Mouse (Mus musculus) heart, adult 11 months (tissue): ENCODE measurements around the gene Mrfap1.

Experiments used
- DNase-seq: peaks from one replicate; pipeline ENCODE4 v3.0.0; 2022

The Mrfap1 gene

DNA sequence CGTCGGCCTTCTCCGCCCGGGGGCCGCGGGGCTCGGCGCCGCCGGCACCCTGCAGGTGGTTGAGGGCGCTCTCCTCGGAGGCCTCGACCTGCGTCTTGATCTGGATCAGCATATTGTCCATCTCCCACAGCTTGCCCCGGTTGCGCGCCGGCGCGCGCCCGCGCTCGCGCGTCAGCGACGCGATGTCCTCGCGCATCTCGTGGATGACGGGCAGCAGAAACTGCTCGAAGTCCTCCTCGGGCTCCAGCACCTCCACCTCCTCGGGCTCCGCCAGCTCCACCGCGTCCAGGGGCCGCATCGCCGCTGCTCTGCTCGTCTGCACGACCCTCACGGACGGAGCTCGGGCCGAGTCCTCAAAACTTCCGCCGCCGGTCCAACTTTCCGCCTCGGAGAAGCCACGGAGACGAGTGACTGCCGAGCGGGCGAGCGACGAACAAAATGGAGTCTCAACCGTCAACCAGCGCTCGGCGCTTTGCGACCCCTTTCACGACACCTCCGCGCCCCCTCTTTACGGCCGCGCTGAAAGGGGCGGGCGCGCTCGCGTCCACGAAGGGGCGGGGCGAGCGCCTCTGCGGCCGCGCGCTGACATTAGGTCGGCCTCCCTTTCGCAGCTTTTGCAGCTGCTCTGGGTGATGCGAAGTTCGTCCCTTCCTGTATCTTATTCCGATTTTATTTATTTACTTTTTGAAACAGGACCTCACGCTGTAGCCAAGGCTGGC is at the start of gene Mrfap1:
Mrfap1 (minus strand) TSS at position 477 of the 719 bp plus-strand sequence.
- DNase-seq, result peak; percentile 99

DNA sequence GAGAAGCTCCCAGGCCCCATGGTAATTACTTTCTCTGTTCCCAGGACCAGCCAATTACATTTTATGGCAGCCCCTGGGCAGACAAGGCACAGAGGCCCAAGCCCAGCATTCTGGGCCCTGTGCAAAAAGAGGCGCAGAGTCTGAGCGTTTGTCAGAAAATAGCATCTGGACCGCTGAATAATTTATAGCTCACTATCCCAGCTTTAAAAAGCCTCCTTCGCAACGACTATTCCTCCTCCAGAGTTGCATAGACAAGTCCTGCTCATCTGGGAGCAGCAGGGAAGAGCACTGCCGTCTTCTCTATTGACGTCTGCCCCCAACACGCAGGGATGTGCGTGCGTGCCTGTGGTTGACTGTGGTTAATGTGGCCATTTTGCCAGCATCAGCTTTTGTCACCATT is 47.9 kb upstream of the Mrfap1 start:
- DNase-seq, result no peak

DNA sequence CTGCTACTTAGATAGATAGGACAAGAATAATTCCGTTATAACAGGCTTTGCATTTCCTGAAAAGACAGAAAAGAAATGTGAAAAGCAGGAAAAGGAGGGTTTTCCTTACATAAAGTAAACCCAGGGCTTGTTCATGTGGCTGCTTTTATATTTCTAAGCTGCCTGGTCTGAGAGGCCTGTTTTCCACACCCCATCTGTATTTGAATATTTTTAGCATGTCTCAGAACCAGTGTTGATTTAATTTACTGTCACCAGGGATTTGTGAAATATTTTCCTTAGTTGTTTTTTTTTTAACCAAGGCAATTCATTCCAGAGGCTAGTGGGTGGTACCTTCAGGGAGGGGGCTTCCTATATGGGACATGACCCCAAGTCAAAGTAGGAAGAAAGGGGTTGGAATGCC is 45.1 kb upstream of the Mrfap1 start:
- DNase-seq, result no peak

DNA sequence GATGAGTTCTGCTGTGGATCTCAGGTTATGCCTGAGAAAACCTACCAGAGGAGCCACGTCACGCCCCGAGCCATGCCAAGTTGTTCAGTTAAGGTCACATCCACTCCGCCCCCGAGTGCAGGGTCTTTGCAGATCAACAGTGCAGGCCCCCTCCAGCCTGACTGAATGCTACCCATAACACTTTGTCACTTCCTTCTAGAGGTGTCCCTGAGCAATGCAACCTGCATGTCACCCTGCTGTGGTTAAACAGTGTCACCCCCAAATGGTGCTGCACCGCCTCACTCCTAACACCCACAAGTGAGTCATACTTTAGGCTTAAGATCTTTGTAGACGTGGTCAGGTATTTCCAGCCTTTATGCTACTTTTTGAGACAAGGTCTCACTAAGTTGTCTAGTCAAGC is 43.5 kb upstream of the Mrfap1 start:
- no peak for DNase-seq

DNA sequence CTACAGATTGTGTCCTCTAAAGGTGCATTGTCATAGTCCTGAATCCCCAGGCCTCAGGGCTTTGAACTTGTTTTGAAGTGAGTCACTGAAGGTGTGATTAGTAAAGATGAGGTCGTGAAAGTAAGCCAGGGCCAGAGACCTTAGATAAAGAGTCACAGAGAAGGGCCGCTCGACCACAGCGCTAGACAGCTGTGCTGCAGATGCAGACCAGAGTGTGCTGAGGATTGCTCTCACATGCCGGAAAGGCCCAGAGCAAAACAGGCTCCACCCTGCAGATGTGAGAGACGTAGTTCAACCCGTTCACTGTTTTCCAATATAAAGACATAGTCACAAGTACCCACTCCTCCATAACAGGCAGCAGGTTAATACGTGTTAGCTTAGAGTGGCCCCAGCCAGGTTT is 43.0 kb upstream of the Mrfap1 start:
- DNase-seq, result no peak

DNA sequence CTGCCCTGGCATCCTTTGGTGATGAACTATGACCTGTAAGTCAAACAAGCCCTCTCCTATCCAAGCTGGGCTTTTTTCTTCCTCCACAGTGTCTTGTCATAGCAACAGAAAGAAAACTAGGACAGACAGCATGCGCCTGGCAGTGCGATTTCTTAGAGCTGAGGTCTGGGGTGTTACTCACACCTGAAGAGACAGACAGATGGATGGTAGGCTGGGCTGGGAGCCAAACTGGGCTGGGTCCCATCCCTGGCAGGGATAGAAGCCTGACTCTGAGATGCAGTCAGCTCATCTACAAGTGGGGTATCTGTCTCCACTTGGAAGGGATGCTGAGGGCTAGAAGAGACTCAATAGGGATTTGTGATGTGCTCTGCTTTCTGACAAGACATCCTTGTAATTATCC is 42.5 kb upstream of the Mrfap1 start:
- DNase-seq, result no peak

DNA sequence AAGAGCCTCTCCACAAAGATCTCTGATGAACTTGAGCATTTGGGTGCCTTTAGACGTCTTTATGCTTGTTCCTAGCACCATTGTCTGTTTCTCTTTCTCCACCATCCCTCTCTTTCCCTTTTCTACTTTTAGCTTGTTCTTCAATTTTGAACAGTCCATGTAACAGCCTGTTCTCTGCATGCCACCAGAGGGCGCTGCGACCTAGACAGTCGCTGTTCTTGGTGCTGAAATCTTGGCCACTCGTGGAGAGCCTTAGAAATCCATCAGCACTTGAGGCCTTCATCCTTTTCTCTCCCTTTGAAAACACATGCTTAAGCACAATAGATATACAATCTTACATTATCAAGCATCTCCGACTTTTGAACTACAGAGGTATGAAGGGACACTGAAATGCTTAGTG is 39.4 kb upstream of the Mrfap1 start:
- DNase-seq, result no peak

DNA sequence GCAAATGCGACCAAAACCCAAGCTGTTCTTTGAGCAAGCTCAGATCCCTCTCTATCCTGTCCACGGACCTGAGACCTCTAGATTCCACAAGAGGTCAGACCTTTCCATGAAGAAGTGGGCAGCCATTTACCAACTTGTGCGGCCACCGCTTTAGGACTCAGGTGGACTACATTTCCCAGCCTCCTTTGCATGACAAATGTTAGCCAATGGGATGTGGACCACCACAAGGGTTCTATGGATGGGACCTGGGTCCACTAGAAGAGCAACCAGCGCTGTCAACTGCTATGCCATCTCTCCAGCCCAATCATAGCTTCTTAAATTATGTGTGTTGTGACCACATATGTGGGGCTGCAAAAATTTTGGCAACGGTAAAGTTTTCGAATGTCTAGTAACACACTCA is 34.7 kb upstream of the Mrfap1 start:
- no peak for DNase-seq

DNA sequence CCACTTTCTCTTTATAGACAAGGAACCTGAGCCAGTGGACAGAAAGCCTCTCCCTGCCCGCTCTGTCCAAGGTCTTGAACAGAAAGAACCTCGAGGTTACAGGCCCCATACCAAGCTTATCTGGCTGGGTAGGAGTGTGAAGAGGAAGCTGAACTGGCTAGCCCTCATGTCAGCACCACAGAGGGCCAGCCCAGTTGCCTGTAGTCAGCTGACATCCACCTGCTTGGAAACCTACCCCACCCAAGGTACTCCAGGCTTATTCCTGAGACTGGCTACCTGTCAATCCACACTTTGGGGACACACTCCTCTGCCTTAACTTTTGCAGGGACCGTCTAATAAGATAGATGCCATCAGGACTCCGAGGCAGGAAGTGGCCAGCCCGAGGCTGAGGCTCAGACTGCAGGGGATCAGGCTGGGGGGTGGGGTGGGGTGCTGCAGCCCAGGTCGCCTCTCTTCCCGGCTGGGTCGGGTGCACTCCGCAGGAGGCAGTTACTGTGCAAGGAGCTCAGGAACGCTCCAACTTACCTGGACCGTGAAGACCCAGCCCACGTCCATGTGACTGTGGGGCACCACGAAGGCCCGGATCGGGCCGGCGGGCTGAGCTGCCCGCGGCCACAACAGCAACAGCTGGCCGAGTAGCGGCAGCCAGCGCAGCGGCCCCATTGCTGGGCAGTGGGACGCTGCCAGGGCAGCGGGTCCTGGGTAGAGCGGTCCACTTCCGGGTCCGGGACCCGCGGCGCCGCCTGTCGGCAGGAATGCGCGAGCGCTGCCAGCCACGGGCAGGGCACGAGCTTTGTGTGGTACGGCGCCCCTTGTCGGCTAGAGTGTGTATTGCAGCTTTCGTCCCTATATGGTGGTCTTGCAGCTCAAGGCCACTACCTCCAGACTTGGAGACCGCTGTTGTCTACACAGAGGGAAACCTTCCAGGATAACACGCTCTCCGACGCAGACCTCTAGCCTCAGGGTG is 33.6 kb upstream of the Mrfap1 start, which contains the start of gene Man2b2:
Man2b2 (minus strand) TSS at position 741 of the 967 bp plus-strand sequence.
- DNase-seq, result peak; percentile 99

DNA sequence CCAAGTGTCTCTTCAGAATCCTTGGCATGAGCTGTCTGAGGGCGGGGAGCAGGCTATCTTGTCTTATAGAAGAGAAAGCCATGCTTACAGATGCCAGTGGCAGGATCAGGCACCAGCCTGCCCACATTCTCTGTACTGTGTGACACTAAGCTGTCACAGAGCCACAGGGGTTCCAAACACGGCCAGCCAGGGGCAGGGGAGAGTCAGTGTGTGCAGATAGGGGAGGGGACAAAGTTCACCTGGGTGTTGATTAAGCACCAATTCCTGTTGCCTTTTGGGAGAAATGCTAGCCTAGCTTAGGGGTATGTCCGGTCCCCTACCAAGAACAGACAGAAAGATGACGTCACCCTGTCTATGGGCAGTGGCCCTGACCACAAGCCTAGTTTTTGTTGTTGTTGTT is 32.5 kb upstream of the Mrfap1 start:
- peak; percentile 88 for DNase-seq

DNA sequence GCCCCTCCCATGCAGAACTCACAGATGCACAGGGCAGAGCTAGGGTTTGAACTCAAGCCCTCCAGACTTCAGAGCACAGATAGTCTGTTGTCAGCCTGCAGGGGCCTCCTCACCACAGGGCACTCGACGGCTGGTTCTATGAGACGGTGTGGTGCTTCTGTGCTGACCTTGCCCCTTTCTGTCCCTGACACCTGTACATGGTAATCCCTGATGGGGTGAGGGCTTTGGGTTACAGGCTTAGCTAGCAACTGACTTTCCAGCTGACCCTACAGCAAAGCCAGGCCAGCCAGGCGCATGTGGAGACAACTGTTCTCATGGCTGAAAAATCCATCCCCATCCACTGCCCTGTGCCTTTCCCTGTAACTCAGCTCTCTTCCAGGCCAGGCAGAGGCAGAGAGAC is 26.3 kb upstream of the Mrfap1 start:
- DNase-seq, result no peak

DNA sequence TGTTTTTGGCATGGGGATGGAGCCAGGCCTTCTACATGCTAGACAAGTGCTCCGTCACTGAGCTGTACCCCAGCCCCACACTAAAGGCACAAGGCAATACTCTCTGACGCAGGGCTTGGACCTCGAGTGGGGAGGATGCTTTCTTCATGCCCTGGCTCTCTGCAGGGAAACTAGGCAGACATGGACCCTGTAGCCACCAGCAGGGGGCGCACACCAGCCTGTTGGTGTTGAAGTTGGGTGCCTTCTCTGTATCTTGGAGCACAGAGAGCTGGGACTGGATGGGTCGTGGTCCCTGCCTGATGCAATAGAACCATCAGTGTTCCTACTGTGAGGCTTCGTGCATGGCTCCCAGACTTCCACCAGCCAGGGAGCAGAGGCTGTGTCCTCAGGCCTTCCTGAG is 23.6 kb upstream of the Mrfap1 start:
- peak; percentile 89 for DNase-seq

DNA sequence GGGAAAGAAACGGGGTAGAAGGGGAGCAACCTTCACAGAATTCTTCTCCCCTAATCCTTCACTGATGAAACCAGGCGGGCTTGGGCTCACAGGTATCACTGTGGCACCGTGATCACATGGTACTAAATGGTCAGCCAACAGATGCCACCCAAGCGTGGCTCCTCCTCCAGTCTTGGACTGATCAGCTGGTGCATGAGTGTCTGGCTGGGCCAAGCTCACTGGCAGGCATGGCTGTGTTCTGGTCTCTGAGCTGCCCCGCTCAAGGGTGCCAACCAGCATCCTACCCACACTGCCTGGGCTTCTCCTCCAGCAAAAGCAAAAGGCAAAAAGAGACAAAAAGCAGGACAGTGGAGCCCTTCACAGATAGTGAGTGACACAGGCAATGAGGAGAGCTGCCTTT is 23.2 kb upstream of the Mrfap1 start:
- peak; percentile 88 for DNase-seq

DNA sequence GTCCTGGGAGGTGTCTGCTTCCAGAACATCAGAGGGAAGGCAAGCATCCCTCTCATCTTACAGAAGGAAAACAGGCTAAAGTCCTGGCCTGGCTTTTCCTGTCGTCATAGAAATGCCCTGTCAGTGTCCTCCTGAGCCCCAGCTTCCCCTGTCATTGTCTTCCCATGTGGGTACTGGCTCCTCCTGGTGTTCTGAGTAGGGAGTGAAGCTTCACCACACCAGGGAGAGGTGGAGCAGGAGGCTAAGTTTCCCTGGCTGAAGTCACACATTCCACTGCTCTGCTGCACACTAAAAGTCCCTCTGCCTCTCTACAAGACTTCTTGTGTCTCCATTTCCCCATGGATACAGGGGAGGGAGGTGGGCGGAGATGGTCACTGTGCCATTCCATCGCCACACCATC is 21.2 kb upstream of the Mrfap1 start:
- DNase-seq, result peak; percentile 80

DNA sequence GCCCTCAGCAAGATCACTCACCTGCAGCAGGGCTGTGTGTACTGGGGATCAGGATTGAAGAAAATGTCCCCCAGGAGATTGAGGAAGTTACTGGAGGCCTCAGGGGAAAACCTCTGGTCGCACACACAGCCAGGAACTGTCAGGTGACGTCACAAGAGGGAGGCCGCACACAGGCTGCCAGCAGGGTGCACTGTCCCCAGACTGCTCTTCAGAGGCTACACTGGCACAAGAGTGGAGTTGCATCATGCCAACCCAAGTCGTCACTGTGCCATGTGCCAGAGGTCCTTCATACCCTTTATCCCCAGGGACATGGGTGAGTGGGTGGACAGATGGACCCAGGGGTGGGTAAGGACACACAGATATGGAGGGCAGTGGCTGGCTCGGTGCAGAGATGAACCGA is 18.0 kb upstream of the Mrfap1 start:
- DNase-seq, result peak; percentile 92

DNA sequence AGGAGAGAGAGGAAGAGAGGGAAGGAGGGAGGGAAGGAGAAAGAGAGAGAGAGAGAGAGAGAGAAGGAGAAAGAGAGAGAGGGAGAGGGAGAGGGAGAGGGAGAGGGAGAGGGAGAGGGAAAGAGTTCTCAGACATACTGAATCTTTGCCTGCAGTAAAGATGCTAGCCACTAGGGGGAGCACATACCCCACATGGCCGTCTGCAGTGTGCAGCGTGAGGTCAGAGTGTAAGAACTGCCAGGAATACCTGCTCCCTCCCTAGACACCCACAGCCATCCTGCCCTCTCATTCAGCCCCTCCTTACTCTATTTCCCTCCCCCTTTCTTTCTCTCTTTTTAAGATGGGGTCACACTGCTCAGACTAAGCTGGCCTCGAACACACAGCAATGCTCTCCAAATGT is 14.8 kb upstream of the Mrfap1 start:
- peak; percentile 92 for DNase-seq

DNA sequence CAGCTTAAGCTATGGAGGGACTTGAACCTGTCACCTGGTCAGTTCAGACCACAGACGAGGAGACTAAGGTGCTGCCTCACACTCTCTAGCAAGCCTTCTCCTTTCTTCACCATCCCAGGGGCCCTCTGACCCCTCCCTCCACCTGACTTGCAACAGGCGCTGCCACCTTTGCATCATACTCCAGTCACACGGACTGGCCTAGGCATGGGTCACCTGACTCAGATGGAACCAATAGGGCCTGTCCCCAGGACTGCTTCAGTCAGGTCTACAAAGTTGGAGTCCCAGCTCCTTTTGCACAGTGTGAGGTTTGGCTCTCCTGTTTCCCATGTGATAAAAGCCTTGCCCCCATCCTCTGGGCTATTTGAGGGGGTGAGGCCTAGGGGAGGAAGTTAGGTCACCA is 14.1 kb upstream of the Mrfap1 start:
- DNase-seq, result no peak

DNA sequence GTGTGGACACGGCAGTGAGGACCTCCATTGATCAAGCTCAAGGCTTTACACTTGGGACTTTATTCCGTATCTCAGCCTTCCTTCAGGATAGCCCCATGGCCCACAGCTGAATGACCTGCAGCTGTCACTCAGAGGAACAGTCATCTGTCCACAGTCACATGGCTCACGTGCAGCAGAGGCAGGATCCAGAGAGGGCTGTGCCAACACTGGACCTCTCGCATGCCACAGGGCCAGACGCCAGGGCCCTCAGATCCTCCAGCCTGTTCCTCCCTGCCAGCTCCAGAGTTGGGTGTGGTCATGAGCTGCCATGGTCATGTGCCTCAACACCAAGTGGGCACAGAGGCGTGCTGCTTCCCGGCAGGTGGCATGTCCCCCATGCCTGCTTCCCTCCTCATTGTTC is 12.6 kb upstream of the Mrfap1 start:
- peak; percentile 96 for DNase-seq

DNA sequence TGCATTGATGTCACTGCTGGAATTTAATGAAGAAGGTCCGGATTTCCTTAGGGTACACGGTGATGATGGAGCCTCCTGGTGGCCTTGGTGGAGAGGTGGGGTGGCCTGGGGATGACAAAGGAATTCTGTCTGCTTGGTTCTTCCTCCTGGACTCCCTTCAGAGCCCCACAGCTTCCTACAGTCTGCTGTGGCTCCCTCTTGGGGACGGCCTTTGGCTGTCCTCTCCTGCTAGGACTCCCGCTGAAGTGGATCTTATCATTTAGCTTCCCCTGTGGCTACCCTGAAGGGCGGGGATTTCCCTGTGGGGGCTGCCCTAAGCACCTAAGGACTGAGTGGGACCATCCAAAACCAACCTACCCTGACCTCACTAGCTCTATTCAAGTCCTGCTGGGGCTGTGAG is 10.5 kb upstream of the Mrfap1 start:
- peak; percentile 94 for DNase-seq

DNA sequence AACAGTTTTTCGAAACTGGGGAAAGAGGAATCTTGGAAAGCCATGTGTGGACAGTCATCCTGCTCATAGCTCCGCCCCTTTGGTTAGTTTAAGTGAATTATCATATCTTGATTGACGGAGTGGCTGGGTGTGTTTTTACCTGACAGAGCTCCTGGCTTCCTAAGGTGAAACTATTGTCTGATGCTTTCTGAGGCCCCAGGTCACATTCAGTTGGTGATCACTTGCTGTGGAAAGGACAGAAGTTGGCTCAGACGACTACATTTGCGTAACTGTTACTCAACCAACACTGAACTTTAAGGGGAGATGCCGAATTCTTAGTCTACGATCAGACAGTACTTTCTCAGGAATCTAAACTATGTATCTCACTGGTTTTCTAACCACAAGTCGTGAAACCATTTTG is 719 bp upstream of the Mrfap1 start:
- peak; percentile 88 for DNase-seq

DNA sequence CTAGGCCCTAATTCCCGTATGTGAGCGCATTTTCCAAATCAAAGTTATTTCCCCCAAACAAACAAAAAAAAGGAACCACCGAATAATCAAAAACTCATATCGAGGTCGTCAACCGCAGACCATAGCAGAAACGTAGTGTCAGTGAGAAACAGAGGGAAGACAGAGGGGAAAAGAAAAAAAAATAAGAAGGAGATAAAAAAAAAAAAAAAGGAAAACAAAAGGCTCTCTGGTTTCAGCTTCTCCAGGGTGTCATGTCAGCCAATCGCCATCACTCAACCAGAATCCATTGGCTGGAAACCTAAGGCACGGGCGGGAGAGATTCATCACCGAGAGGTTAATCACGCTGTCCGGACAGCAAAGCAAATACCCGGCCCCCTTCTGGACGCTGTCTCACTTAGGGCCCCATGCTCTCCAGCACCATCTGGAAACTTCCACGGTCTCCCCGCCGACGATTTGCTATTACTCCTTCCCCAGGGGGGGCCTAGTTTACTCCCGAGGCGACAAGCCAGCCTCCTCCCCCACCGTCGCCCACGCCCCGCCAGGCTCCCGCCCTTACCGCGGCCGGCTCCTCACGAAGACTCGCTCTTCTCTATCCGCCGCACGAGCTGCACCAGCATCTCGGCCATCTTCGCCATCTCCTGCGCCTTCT is 801 bp downstream of the Mrfap1 start:
- peak; percentile 98 for DNase-seq

DNA sequence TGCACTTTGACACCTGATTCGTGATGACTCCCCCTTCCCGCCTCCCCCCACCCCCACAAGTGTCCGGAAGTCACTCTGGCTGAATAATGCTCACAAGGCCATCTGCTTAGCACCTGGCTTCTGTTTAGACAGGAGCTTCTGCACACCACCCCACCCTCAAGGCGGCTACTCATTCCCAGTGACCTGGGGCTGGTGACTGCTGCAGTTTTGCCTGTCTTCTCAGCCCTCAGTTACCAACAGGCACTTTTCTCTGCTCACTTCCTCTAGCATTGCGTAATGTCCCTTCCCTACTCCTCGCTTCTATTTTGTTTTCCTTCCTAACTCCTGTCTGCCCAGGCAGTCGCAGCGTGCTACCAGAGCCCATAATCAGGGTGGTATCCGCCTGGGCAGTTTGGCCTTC is 4.7 kb downstream of the Mrfap1 start:
- peak; percentile 89 for DNase-seq

DNA sequence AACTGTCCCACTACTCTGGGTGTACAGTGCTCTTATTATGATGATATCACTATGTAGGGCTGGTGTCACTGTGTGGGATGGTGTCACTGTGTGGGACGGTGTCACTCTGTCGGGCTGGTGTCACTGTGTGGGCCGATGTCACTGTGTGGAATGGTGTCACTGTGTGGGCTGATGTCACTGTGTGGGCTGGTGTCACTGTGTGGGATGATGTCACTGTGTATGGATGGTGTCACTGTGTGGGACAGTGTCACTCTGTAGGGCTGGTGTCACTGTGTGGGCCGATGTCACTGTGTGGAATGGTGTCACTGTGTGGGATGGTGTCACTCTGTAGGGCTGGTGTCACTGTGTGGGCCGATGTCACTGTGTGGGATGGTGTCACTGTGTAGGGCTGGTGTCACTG is 10.5 kb downstream of the Mrfap1 start:
- no peak for DNase-seq

DNA sequence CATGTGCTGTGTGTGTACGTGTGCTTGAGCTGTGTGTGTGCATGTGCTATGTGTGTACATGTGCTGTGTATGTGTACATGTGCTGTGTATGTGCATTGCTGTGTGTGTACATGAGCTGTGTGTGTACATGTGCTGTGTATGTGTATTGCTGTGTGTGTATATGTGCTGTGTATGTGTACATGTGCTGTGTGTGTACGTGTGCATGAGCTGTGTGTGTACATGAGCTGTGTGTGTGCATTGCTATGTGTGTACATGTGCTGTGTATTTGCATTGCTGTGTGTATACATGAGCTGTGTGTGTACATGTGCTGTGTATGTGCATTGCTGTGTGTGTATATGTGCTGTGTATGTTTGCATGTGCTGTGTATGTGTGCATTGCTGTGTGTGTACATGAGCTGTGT is 17.1 kb downstream of the Mrfap1 start:
- peak; percentile 53 for DNase-seq
